Mouse (Mus musculus) G1E (cell line): ENCODE data around the gene Mgam. TPM values are rescaled to one million over a fixed set of nuclear protein-coding genes. Genes with fewer than 3 reads are reported as not detected.
"Not testable (repeated sequence)": the region's sequence is repeated elsewhere in the genome, so short reads cannot be mapped to it uniquely, and the experiment has no call there.

ENCODE experiments used
- ATAC-seq: 2 replicates; pipeline ENCODE4 v1.8.0; 2016; ENCODE audit warnings: mild to moderate bottlenecking; ENCODE audit not compliant: insufficient number of reproducible peaks, poor library complexity, low FRiP score, severe bottlenecking; ENCODE audit errors: extremely low read depth
- DNase-seq: peaks from one replicate; pipeline ENCODE4 v3.0.0; 2012; ENCODE audit warnings: low spot score
- H3K27me3 ChIP-seq: 2 replicates; pipeline ENCODE4 v1.6.1; 2012; ENCODE audit warnings: mild to moderate bottlenecking, low read length, inconsistent platforms; ENCODE audit not compliant: insufficient read depth
- H3K36me3 ChIP-seq: replicated peaks from 2 replicates; pipeline ENCODE3; 2012; ENCODE audit warnings: mild to moderate bottlenecking, inconsistent platforms
- H3K4me1 ChIP-seq: 2 replicates; pipeline ENCODE4 v1.6.1; 2012; ENCODE audit warnings: low read depth, low read length, inconsistent platforms, mixed read lengths; ENCODE audit not compliant: insufficient read depth
- H3K4me3 ChIP-seq: 2 replicates; pipeline ENCODE4 v1.5.1; 2012; ENCODE audit warnings: low read depth, mild to moderate bottlenecking, inconsistent platforms, low read length, moderate library complexity, mixed read lengths
- H3K9me3 ChIP-seq: replicated peaks from 2 replicates; pipeline ENCODE4 v1.6.1; 2012; ENCODE audit warnings: inconsistent platforms
- CTCF ChIP-seq: IDR thresholded peaks from 2 replicates; pipeline ENCODE4 v1.5.1; 2012; ENCODE audit warnings: low read depth, low read length, inconsistent platforms, mixed read lengths
- GATA1 ChIP-seq: IDR thresholded peaks from 2 replicates; pipeline ENCODE4 v1.6.1; 2012; ENCODE audit warnings: borderline replicate concordance, low read length, inconsistent platforms, mixed read lengths
- GATA2 ChIP-seq: IDR thresholded peaks from 2 replicates; pipeline ENCODE4 v1.6.1; 2012; ENCODE audit warnings: low read depth, low read length, inconsistent platforms, borderline replicate concordance
- POLR2AphosphoS5 ChIP-seq: IDR thresholded peaks from 2 replicates; pipeline ENCODE4 v1.6.1; 2012; ENCODE audit warnings: low read depth, low read length, inconsistent platforms; ENCODE audit not compliant: insufficient replicate concordance
- TAL1 ChIP-seq: conservative IDR thresholded peaks from 2 replicates; pipeline ENCODE4 v1.6.1; 2012; ENCODE audit warnings: low read depth, low read length, inconsistent platforms, mixed read lengths
- polyA plus RNA-seq: library from polyadenylated mRNA; stranded (reverse); fragments of >175 nt; gene quantifications from 2 replicates; pipeline ENCODE4 v1.2.3, GENCODE M21; 2012
- total RNA-seq, 2 experiments: library from RNA; stranded (forward) in 1 of 2; stranded (reverse) in 1 of 2; fragments of 200-1000 nt in 1 of 2; fragments of >200 nt in 1 of 2; fragmentation: Nextera tagmentation in 1 of 2; gene quantifications; 2 replicates each; pipeline ENCODE4 v1.2.3; 2014 to 2017

The Mgam gene
- not detected in 2 replicates for total RNA-seq (2014; fragmentation: Nextera tagmentation)
- total RNA-seq (2017): 0.05 TPM in 1 of 2 replicates, not detected in the other
- not detected in 2 replicates for polyA plus RNA-seq

GRCm38 (mm10) chr6:40628406-40629000 lies at the start of gene Mgam:
Mgam (plus strand) TSS chr6:40628831.
- ATAC-seq (no peak), DNase-seq (no peak)
- Histone ChIP-seq H3K36me3 (no peaks in the 10 kb centered on the region), H3K4me1 (no peaks in the 10 kb centered on the region), H3K27me3 (0 out of 2 replicates have a peak, but pooled peaks cover 2% of the 10 kb centered on the region), H3K9me3 (no peaks in the 10 kb centered on the region), H3K4me3 (no peak within 1 kb of the TSS)
- no peak for TF ChIP-seq GATA2
- TF ChIP-seq CTCF: no peak
- TF ChIP-seq TAL1: no peak
- TF ChIP-seq GATA1: no peak
- no peak for TF ChIP-seq POLR2AphosphoS5

- ATAC-seq (no peak), DNase-seq (no peak)
- Histone ChIP-seq H3K4me1 (no peaks in the 10 kb centered on the region), H3K36me3 (no peaks in the 10 kb centered on the region), H3K4me3 (no peak overlapping the region), H3K27me3 (no peaks in the 10 kb centered on the region), H3K9me3 (no peaks in the 10 kb centered on the region)
- TF ChIP-seq TAL1 (no peak), POLR2AphosphoS5 (no peak), CTCF (no peak), GATA1 (no peak)
Measured at GRCm38 (mm10) chr6:40584336-40584735, 44.3 kb upstream of the Mgam start.

DNA sequence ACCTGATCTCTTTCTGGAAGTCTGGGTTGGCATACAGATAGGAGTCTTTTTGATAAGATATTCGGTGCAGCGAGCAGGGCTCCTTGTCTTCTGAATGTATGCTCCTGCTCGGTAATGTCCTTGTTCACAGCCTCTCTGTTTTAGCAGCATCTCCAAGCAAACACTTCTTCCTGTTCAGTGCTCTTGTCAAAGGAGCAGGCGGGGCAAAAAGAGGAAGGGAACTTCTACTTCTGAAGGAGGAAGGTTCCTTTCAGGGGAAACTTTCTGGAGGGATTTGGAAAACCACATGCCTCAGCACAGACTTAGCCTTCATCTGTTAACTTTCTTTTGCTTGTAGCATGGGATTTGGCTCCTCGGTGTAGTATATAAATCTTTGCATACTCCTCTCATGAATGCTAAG lies 43.0 kb upstream of the Mgam start, which contains the start of gene Clec5a:
Gene Clec5a, minus strand, starts transcription at position 177 of the 400 bp plus-strand sequence.
- DNase-seq (no peak), ATAC-seq (no peak)
- Histone ChIP-seq H3K27me3 (no peaks in the 10 kb centered on the region), H3K4me1 (no peaks in the 10 kb centered on the region), H3K4me3 (no peak within 1 kb of the TSS), H3K9me3 (no peaks in the 10 kb centered on the region), H3K36me3 (no peaks in the 10 kb centered on the region)
- TF ChIP-seq TAL1 (no peak), POLR2AphosphoS5 (no peak), CTCF (no peak), GATA2 (no peak), GATA1 (no peak)

- no peaks in the 10 kb centered on the region for H3K36me3 ChIP-seq
- H3K9me3 ChIP-seq: no peaks in the 10 kb centered on the region
- no peaks in the 10 kb centered on the region for H3K27me3 ChIP-seq
- ATAC-seq (no peak), DNase-seq (no peak)
- H3K4me3 ChIP-seq: no peak overlapping the region
- H3K4me1 ChIP-seq: no peaks in the 10 kb centered on the region
- no peak for TF ChIP-seq POLR2AphosphoS5
- TF ChIP-seq CTCF: no peak
- TF ChIP-seq GATA2: no peak
- TF ChIP-seq GATA1: no peak
- TF ChIP-seq TAL1: no peak
Measured at GRCm38 (mm10) chr6:40588346-40588745, 40.3 kb upstream of the Mgam start.

DNA sequence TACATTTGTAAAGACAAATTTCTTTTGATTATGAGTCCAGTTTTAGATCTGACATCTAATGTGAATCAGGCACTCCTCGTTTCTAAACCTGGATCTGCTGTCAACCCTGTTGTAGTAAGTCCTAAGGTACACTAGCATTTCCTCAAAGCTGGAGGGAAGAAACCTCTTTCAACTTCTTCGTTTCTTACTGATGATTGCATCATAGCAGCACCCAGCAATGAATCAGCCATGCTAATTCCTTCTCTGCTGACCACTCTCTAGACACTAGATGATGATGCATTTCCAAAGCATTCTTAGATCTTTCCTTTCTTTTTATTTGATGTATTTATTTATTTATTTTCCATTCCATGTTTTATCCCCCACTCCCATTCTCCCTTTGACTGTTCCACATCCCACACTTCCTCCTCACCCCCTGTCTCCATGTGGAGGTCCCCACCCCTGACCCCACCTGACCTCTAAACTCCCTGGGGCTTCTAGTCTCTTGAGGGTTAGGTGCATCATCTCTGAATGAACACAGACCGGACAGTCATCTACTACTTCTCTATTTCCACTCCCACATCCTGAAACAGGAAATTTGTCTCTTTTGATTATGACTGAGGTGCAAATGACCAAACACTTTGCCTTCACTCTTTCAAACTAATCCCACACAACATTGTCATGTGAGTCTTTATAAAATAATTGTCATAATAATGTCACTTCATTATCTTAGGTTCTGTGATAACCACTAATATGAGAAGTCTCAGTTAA lies 33.7 kb upstream of the Mgam start:
- no peak for TF ChIP-seq GATA2
- ATAC-seq: no peak
- H3K27me3 ChIP-seq: no peaks in the 10 kb centered on the region
- no peaks in the 10 kb centered on the region for H3K4me1 ChIP-seq
- H3K36me3 ChIP-seq: no peaks in the 10 kb centered on the region
- H3K4me3 ChIP-seq: no peak overlapping the region
- DNase-seq: no peak
- no peaks in the 10 kb centered on the region for H3K9me3 ChIP-seq

GRCm38 (mm10) chr6:40598546-40598945 lies 30.1 kb upstream of the Mgam start:
- not testable (repeated sequence) for DNase-seq, H3K27me3 ChIP-seq, H3K4me3 ChIP-seq, H3K9me3 ChIP-seq, H3K4me1 ChIP-seq, H3K36me3 ChIP-seq, ATAC-seq
